Mouse (Mus musculus) stomach, postnatal 0 days (tissue): ENCODE data around the gene Rfxap.

ENCODE experiments used
- CTCF ChIP-seq: IDR thresholded peaks from 2 replicates; pipeline ENCODE4 v1.5.1; 2016; ENCODE audit warnings: antibody characterized with exemption, low read depth, mild to moderate bottlenecking, moderate library complexity
- EP300 ChIP-seq: optimal IDR thresholded peaks from 2 replicates; pipeline ENCODE3; 2016; ENCODE audit warnings: antibody characterized with exemption

- no peak for TF ChIP-seq CTCF
- TF ChIP-seq EP300: no peak
Observed at GRCm38 (mm10) chr3:54756058-54756457, 51.5 kb downstream of the Rfxap start.
